Mouse (Mus musculus) activated CD4-positive, CD25-positive, alpha-beta regulatory T cell, adult 4 months (primary cell): ENCODE data around the gene Atoh8. TPM values are rescaled to one million over a fixed set of nuclear protein-coding genes. Genes with fewer than 3 reads are reported as not detected.

Source experiments
- ATAC-seq: one replicate; pipeline ENCODE4 v1.8.0; 2017
- polyA plus RNA-seq, 2 experiments: library from polyadenylated mRNA; unstranded; fragments of 100-300 nt; shearing (Covaris generic); gene quantifications; one replicate each; pipeline ENCODE4 v1.2.1; 2017

Atoh8 gene
- polyA plus RNA-seq, 2 experiments from 2014 or later: not detected

DNA sequence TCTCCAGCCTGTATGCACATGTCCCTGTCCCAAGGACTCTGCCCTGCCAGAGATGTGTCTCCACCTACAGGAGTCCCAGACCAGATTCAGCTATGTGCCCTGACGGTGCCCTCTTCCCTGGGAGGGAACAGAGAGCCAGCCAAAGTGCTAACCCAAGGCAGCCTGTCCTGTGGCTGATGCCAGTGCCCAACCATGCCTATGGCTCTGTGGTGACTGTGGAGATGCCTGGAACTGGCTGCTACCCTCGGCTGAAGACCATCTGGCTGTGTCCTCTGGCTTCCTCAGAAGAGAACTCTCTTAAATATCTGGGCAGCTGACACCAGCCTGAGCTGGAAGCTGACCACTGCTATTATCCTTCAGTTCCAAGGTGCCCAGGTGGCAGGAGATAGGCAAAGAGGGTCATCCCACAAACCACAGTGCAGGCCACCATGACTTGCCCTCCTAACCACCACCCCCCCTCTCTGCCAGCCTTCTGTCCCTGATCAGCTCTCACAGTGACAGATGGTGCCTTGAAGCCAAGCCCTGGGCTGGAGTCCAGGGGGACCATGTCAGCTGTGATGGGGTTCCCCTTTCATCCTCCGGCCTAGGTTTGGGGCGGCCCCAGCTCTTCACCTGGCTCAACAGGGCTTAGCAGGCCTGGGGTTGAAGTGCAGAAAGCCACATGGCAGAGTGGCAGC lies 18.7 kb upstream of the Atoh8 start:
- no peak for ATAC-seq

DNA sequence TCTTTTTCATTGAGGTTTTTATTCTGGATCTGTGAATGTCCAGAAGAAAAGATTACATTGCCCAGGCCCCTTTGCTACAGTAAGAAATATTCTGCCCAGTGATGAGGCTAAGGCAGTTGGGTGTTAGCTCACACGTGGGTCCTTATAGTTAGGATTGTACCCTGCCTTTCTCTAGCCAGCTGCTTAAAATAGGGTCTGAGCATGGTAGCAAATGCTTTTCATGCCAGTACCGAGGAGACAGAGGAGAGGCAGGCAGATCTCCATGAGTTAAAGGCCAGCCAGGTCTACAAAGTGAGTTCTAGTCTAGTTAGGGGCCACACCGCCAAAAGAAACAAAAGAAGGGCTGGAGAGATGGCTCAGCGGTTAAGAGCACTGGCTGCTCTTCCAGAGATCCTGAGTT lies 17.8 kb upstream of the Atoh8 start:
- ATAC-seq: no peak

DNA sequence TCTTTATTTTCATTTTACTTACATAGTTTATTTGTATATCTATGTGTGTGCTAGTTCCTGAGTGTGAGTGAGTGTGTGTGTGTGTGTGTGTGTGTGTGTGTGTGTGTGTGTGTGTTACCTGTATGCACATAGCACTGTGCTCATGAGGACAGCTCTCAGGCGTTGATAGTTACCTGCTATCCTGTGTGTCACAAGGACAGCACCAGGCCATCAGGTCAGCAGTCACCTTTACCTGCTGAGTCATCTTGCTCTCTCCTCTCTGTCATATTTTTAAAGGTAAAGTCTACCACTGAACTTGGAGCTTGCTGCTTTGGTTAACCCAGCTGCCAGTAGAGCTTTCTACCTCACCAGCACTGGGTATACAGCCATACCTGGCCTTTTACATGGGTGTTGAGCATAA lies 17.1 kb upstream of the Atoh8 start:
- ATAC-seq: no peak

DNA sequence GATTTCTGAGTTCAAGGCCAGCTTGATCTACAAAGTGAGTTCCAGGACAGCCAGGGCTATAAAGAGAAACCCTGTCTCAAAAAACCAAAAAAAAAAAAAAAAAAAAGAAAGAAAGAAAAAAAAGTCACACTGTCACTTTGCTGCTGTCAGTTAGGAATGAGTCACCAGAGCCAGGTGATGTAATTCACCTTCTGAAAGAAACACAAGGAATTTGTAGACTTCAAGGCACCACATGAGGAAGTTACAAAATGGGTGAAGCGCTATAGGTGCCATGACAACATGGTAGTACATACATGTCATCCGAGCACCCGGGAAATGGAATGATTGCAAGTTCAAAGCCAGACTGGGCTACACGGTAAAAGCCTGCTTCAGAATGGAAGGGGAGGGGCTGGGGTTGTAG lies 14.6 kb upstream of the Atoh8 start:
- ATAC-seq: no peak

DNA sequence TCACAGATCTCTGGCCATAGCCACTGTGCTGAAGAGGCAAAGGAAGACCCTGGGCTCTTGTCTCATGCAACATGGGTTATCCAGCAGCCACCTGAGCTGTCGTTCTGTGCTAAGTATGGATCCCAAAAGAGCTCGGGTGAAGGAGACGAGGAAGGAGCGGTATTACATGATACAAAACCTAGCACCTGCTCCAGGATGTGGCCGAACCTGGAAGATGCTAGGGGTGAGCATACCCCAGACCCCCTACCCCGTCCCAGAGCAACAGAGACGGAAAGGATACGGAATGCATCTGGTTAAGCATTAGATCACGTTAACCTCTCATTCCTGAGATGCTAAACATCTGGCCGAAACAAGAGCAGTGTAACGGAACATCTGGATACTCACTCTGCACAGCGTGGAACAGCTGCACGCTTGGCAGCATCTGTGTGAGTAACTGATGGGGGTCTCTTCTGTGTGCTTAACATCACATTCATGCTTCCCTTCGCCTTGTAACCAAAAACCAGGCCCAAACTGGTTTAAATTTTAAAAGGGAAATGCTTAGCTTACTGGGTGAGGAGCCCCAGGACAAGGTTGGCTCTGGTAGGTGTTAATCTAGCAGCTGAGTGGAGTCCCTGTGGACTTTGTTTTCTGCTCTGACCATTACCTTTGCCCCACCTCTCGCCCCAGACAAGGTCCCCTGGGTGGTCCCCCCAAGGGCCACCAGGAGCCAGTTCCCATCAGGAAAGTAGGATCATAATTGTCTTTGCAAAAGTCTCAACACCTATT lies 13.0 kb upstream of the Atoh8 start:
- ATAC-seq: no peak

- ATAC-seq: no peak
Measured at GRCm38 (mm10) chr6:72246303-72246702, 10.9 kb upstream of the Atoh8 start.

- no peak for ATAC-seq
Measured at GRCm38 (mm10) chr6:72244569-72245285, 9.3 kb upstream of the Atoh8 start.

GRCm38 (mm10) chr6:72244144-72244549 lies 8.8 kb upstream of the Atoh8 start:
- no peak for ATAC-seq

GRCm38 (mm10) chr6:72242532-72243320 lies 7.3 kb upstream of the Atoh8 start:
- ATAC-seq: no peak

DNA sequence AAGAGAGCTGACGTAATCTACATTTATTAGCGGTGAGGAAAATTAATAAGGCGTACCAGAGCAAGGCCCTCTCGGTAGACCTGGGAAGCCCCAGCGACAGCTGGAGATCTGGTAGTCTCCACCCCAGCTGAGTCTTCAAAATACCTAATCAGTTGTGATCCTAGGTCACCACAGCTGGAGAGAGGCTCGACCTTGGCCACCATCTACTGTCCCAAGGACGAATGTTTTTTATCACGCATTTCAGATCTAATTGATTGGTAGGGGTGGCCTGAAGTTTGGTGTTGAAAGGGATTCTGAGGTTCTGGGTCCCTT lies 6.4 kb upstream of the Atoh8 start:
- ATAC-seq: no peak

- ATAC-seq: no peak
Measured at GRCm38 (mm10) chr6:72241133-72241842, 5.9 kb upstream of the Atoh8 start.

GRCm38 (mm10) chr6:72240042-72240441 lies 4.7 kb upstream of the Atoh8 start:
- ATAC-seq: no peak

DNA sequence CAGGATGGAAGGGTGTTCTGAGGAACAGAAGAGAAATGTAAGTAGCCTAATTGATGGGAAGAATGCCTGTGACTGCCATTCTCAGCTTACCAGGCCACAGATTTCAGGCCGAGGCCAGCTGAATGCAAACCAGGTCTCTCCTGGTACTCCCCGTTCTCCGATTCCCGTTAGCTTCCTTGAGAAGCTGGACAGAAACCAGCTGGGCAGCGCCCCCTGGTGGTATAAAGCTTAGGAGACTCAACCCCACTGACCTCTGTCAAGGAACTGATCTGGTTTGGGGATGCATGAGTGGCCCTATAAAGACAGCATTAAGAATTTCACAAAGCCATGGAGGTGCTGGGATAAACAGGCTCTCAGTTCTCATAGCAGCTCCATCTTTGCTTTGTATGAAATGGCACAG lies 1.7 kb upstream of the Atoh8 start:
- ATAC-seq: no peak

DNA sequence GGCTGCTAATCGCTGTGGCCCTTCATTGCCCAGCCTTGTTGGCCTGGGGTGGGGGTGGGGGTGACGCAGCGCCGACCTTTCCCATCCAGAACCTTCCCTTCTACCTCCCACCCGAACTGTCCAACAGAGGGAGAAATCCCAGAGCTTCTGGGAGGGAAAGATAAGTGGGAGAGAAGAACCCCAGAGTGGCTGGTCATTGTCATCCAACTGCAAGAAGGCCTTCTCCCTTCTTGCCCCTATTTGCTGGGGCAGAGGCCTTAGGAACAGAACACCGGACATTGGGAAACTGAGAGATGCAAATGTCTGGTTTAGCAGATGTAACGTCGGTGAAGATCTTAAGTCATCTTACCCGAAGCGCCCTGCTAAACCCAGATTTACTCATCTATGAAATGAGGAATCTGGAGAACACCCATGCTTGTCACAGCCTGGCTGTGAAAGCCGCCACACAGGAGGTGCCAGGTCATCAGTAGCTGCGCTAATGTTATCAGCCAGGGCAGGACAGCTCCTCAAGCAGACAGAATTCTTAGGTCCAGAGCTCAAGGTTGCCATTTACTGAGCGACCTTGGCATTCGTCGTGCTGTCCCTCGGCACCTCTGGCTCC lies 530 bp upstream of the Atoh8 start:
- no peak for ATAC-seq

DNA sequence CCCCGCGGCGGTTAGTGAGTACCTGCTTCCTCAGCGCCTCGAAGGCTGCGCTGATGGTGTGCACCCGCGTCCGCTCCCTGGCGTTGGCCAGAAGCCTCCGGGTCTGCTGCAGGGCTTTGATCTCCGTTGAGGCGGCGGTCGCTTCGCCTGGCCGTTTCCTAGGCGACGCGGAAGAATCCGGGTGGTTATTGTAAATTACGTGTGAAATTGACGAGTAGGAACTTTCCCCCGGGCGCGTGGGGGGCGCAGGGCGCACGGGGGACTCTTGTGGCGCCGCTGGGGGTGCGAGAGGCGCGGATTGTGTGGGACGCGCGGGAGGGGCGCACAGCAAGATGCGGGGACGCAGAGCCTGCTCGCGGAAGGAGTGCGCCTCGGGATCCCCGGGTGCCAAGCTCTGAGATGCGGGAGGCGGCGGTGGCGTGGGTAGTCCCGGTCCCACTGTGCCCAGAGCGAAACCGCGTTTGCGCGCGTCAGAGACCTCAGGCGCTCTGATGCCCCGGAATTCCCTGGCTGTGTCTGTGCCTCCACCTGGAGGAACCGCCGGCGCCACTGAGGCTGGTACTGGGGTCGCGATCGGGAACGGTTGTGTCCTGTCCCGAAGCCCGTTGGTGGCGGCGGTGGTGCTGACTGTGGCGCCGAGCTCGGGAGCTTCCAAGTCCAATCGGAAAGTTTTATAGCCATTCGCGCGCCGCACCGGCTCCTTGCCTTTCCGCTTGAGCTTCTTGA lies 842 bp downstream of the Atoh8 start:
- no peak for ATAC-seq

DNA sequence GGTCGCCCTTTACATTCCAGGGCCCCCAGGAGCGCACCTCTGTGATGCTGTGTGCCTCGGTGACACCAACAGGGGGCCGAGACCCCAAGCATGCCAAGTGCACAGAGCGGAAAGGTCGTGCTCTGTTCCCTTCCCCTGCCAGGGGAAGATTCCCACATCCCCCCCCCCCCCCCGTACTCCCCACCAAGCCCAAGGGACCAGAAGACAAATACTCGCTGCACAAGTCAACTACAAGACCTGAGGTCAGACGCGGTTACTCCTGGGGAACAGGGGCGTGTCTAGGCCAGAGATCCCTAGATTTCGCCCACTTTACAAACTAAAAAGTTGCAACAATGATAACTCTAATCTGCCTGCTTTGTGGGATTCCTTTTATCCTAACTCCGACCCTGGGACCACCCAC lies 1.4 kb downstream of the Atoh8 start:
- no peak for ATAC-seq

DNA sequence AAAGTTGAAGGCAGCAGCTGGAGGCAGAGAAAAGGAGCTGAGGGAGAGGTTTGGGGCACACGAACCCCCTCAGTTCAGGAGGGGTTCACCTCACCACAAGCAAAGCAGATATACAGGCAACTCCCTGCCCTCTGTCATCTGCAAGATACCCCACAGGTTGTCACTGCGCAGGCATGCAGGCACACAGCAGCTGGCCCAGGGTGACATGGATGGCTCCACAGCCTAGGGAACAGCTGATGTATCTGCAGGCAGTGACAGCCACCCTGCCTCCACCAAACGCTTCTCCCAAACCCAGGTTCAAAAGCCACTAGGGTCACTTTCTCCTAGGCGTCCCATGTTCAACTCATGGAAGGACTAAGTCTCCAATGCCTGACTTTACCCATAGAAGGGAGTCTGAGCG lies 2.5 kb downstream of the Atoh8 start:
- no peak for ATAC-seq

GRCm38 (mm10) chr6:72232411-72232810 lies 3.0 kb downstream of the Atoh8 start:
- no peak for ATAC-seq

- no peak for ATAC-seq
Measured at GRCm38 (mm10) chr6:72230875-72231274, 4.5 kb downstream of the Atoh8 start.

DNA sequence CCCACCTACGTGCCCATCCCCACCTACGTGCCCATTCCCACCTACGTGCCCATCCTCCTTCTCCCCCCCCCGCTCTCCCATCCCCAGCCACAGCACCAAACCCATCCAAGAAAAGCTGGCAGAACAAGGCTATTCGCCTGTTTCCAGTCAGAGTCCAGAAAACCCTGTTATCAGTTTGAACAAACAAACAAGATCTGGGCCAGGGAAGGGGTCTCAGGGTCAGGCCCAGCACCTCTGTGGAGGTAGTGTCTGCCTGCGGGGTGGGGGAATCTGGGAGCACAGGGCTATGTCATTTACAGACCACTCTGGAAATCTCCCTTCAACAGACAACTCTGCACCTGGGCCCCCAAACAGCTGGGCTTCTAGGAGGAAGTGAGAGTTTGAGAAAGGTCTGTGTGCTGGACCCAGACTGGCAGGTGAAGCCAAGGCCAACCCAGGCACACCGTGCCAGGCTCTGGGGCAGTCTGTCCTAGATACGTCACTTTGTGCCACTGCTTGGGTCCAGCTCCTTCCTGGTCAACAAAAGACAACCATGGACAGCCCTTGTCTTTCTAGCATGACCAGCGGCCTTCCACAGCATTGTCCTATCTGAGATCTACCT lies 7.6 kb downstream of the Atoh8 start:
- no peak for ATAC-seq

GRCm38 (mm10) chr6:72227011-72227410 lies 8.4 kb downstream of the Atoh8 start:
- ATAC-seq: no peak
